ENCODE assay signal across 8 mouse cellular contexts in the genomic region with DNA sequence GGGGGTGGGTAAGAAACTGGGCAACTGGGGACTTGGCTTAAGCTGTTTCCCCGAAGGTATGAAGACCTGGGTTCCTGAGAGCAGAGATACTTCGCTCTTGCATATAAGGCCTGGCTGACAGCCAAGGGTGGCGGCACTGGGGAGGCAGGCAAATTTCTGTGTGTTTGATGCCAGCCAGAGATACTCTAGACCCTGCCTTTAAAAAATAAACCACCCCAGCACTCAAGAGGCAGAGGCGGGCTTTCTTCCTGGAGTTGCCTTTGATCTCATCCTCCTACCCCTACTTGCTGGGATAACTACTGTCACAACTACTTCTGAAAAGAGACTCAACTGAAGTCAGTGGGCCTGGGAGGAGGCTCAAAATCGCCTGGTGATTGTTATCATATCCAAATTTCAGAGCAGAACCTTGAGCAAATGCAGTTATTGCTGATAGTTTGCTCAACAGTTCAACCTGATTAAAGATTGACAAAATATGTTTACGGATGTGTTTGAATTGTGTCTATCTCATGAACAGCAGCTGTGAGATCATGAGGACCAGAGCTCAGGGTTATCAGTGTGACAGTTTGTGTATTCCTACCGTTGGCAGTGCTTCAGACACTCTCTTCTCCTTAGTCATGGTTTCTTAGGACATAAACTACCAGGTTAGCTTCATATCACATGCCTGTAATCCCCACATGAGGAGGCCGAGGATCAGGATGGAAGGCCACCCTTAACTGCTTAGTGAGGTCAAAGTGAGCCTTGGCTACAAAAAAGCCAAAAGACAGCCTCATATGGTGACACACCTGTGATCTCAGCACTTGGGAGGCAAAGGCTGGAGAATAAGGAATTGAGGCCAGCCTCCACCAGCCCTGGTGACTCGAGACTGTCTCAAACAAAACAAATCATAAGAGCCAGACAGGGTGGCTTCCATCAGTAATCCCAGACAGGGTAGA. TPM values are rescaled to one million over a fixed set of nuclear protein-coding genes. Genes with fewer than 3 reads are reported as not detected.
DNase-seq lines count a peak whose midpoint lies in the region; ATAC-seq and TF ChIP-seq lines count a peak whose summit lies in the region.

No protein-coding gene starts in this region.

- H3K27me3 ChIP-seq in intestine, embryonic 15.5 days (replicated peaks) = no peaks in the 10 kb centered on the region
- H3K27me3 ChIP-seq in liver, embryonic 16.5 days (ENCODE audit: control insufficient read depth, insufficient read depth, low read depth, low read length) = no peaks in the 10 kb centered on the region

- peak overlapping the region in 1 of 2 experiments; percentile 45; a peak in 2 of 4 replicates for H3K4me3 ChIP-seq in ES-E14 (ENCODE audit: insufficient read depth in 1 of 2, low read depth in 1 of 2, low read length in 2 of 2, poor library complexity in 1 of 2, severe bottlenecking in 1 of 2)
- H3K4me3 ChIP-seq in intestine, embryonic 15.5 days (replicated peaks) = peak overlapping the region; percentile 89; the same call in 1 of the 2 replicates
- H3K4me3 ChIP-seq in liver, embryonic 16.5 days (ENCODE audit: low read depth, low read length) = peak overlapping the region; percentile 97

- H3K4me1 ChIP-seq in ES-E14 (ENCODE audit: control insufficient read depth in 2 of 2, insufficient read depth in 2 of 2, low read length in 2 of 2, poor library complexity in 1 of 2) = peaks cover 2 to 22% of the 10 kb centered on the region in 2 experiments; a peak in 2 of 4 replicates
- H3K4me1 ChIP-seq in intestine, embryonic 15.5 days (replicated peaks) = peaks cover 27% of the 10 kb centered on the region
- H3K4me1 ChIP-seq in liver, embryonic 16.5 days (ENCODE audit: control insufficient read depth, low read depth, low read length) = peaks cover 59% of the 10 kb centered on the region

- no peak overlapping the region for H3K27ac ChIP-seq in ES-E14 (ENCODE audit: insufficient read depth, low read depth, low read length, poor library complexity, severe bottlenecking)
- H3K27ac ChIP-seq in intestine, embryonic 15.5 days = peak overlapping the region; percentile 78
- peak overlapping the region; percentile 98 for H3K27ac ChIP-seq in liver, embryonic 16.5 days (ENCODE audit: low read length)

- ATAC-seq in erythroblast, adult 5-6 weeks (replicated peaks; ENCODE audit: low FRiP score, poor library complexity, severe bottlenecking) = peak; percentile 59
- ATAC-seq in intestine, embryonic 15.5 days = no peak; the same call in 1 of the 2 replicates
- peak; percentile 23 for ATAC-seq in liver, embryonic 16.5 days (ENCODE audit: low read depth)

- intact Hi-C loops in gastrocnemius, postnatal 36 days (cut with DNase I) = no loop called here

- peak overlapping the region; percentile 59; the same call in 1 of the 2 replicates for H3K9ac ChIP-seq in ES-E14 (ENCODE audit: insufficient read depth, low read depth, low read length, poor library complexity, severe bottlenecking)
- H3K9ac ChIP-seq in intestine, embryonic 15.5 days = peak overlapping the region; percentile 52; the same call in 1 of the 2 replicates
- peak overlapping the region; percentile 72 for H3K9ac ChIP-seq in liver, embryonic 16.5 days (ENCODE audit: low read depth, low read length)

- H3K9me3 ChIP-seq in ES-E14 (ENCODE audit: control insufficient read depth, insufficient read depth, low read depth, low read length) = no peaks in the 10 kb centered on the region
- H3K9me3 ChIP-seq in intestine, embryonic 15.5 days = no peaks in the 10 kb centered on the region
- no peaks in the 10 kb centered on the region for H3K9me3 ChIP-seq in liver, embryonic 16.5 days (replicated peaks; ENCODE audit: control insufficient read depth, low read length)

- peak overlapping the region; percentile 72 for H3K4me2 ChIP-seq in intestine, embryonic 15.5 days (replicated peaks)
- H3K4me2 ChIP-seq in liver, embryonic 16.5 days (ENCODE audit: low read depth, low read length) = peak overlapping the region; percentile 82

- H3K36me3 ChIP-seq in ES-E14 (ENCODE audit: control insufficient read depth, insufficient read depth, low read length, poor library complexity, severe bottlenecking) = no peaks in the 10 kb centered on the region
- no peaks in the 10 kb centered on the region for H3K36me3 ChIP-seq in intestine, embryonic 15.5 days
- no peaks in the 10 kb centered on the region for H3K36me3 ChIP-seq in liver, embryonic 16.5 days (ENCODE audit: control insufficient read depth, insufficient read depth)

- 48% methylated on average over 9 of the region's 9 CpGs for WGBS in intestine, embryonic 15.5 days
- 18% methylated on average over 9 of the region's 9 CpGs for WGBS in liver, embryonic 16.5 days (ENCODE audit: insufficient replicate concordance)

- in situ Hi-C loops in ES-E14 (cut with MboI; ENCODE audit: low sequenced_read_pairs in 2 of 2, unreplicated experiment in 2 of 2) = no loop called here

- DNase-seq in gastrocnemius, postnatal 10 days = peak; percentile 33
- no peak for DNase-seq in gastrocnemius, postnatal 36 days
- DNase-seq in ES-E14 (ENCODE audit: low read depth, low spot score) = no peak
- peak; percentile 71 to 82 for DNase-seq in spleen, postnatal 10 days (ENCODE audit: low spot score in 2 of 2)
- no peak for DNase-seq in urinary bladder, postnatal 10 days (ENCODE audit: low spot score)

TF ChIP-seq in ES-E14, 5 proteins besides CTCF, POLR2A, EP300 and RAD21:
- TF ChIP-seq CHD2 (IDR thresholded peaks at IDR 0.05; ENCODE audit: low read depth, low read length) = no peak
- no peak for TF ChIP-seq MAFK (IDR thresholded peaks at IDR 0.05; ENCODE audit: insufficient read depth, low read depth, low read length)
- TF ChIP-seq ZNF384 (IDR thresholded peaks at IDR 0.05; ENCODE audit: low read depth, low read length) = no peak
- no peak for TF ChIP-seq ZC3H11A (IDR thresholded peaks at IDR 0.05; ENCODE audit: borderline replicate concordance, low read depth, low read length)
- TF ChIP-seq HCFC1 (IDR thresholded peaks at IDR 0.05; ENCODE audit: borderline replicate concordance, insufficient read depth, low read length) = no peak

RNA-seq across cellular contexts. Expression of a gene that starts 1.2 kb away (rescaled TPM):
- 10 to 100 TPM; 76.7 to 78.6 TPM for total RNA-seq in gastrocnemius, postnatal 10 days (2021)
- total RNA-seq in gastrocnemius, postnatal 36 days (2021) = 100 to 1,000 TPM; 167 to 174 TPM
- total RNA-seq in ES-E14 (2012; rRNA removed) = 53.8 and 68.4 TPM in 2 replicates
- total RNA-seq in erythroblast, adult 5-6 weeks (2015; ENCODE audit: low replicate concordance) = 63.8 and 80.7 TPM in 2 replicates
- total RNA-seq in erythroblast, adult 5-6 weeks (2017; ENCODE audit: low replicate concordance) = 193 and 216 TPM in 2 replicates
- polyA plus RNA-seq in intestine, embryonic 15.5 days (2015; fragmentation: Nextera tagmentation; extraction: Ambion mirVana) = 19.0 and 22.1 TPM in 2 replicates
- polyA plus RNA-seq in liver, embryonic 16.5 days (2015; fragmentation: Nextera tagmentation; extraction: Ambion mirVana) = 14.3 and 16.8 TPM in 2 replicates

RNA-seq across cellular contexts. Expression of a gene that starts 16.3 kb away (rescaled TPM):
- 10 to 100 TPM; 93.1 to 94.1 TPM for total RNA-seq in gastrocnemius, postnatal 10 days (2021)
- 10 to 100 TPM; 69.6 to 70.4 TPM for total RNA-seq in gastrocnemius, postnatal 36 days (2021)
- 120 and 185 TPM in 2 replicates for total RNA-seq in ES-E14 (2012; rRNA removed)
- 20.6 and 60.0 TPM in 2 replicates for total RNA-seq in erythroblast, adult 5-6 weeks (2015; ENCODE audit: low replicate concordance)
- total RNA-seq in erythroblast, adult 5-6 weeks (2017; ENCODE audit: low replicate concordance) = 43.8 and 51.5 TPM in 2 replicates
- polyA plus RNA-seq in intestine, embryonic 15.5 days (2015; fragmentation: Nextera tagmentation; extraction: Ambion mirVana) = 250 and 266 TPM in 2 replicates
- 105 and 114 TPM in 2 replicates for polyA plus RNA-seq in liver, embryonic 16.5 days (2015; fragmentation: Nextera tagmentation; extraction: Ambion mirVana)

RNA-seq across cellular contexts. Expression of a gene that starts 34.6 kb away (rescaled TPM):
- total RNA-seq in gastrocnemius, postnatal 10 days (2021) = 10 to 100 TPM; 15.0 to 20.4 TPM
- 10 to 100 TPM; 17.0 to 26.8 TPM for total RNA-seq in gastrocnemius, postnatal 36 days (2021)
- 16.5 and 21.4 TPM in 2 replicates for total RNA-seq in ES-E14 (2012; rRNA removed)
- 3.3 and 4.4 TPM in 2 replicates for total RNA-seq in erythroblast, adult 5-6 weeks (2015; ENCODE audit: low replicate concordance)
- total RNA-seq in erythroblast, adult 5-6 weeks (2017; ENCODE audit: low replicate concordance) = 4.3 and 5.4 TPM in 2 replicates
- 3.9 and 4.1 TPM in 2 replicates for polyA plus RNA-seq in intestine, embryonic 15.5 days (2015; fragmentation: Nextera tagmentation; extraction: Ambion mirVana)
- 2.4 and 2.5 TPM in 2 replicates for polyA plus RNA-seq in liver, embryonic 16.5 days (2015; fragmentation: Nextera tagmentation; extraction: Ambion mirVana)

Comparison
In these comparisons a context has a peak if more than half of its experiments do, and no peak if none do; other contexts are left out.
1. DNase-seq: peak in gastrocnemius, postnatal 10 days (single experiment) and spleen, postnatal 10 days (2 of 2); none in gastrocnemius, postnatal 36 days (0 of 2), ES-E14 (single experiment) and urinary bladder, postnatal 10 days (single experiment).
2. Peak in every context shown above with its lines, with median percentiles within 50 percentile points of each other: H3K9ac ChIP-seq.